Comparison of ENCODE assay signal across 8 mouse cellular contexts in genomic region chr16:28564716-28565217, GRCm38 (mm10).
DNase-seq lines count a peak whose midpoint lies in the region; ATAC-seq lines count a peak whose summit lies in the region.

No protein-coding gene starts in this region.

- no peaks in the 10 kb centered on the region for H3K36me3 ChIP-seq in lung, embryonic 16.5 days (ENCODE audit: control insufficient read depth, insufficient read depth, low read length)
- H3K36me3 ChIP-seq in hindbrain, embryonic 10.5 days: no peaks in the 10 kb centered on the region
- no peaks in the 10 kb centered on the region for H3K36me3 ChIP-seq in midbrain, embryonic 12.5 days

- H3K4me3 ChIP-seq in lung, embryonic 16.5 days (ENCODE audit: low read length): peak overlapping the region; percentile 56
- H3K4me3 ChIP-seq in hindbrain, embryonic 10.5 days: peak overlapping the region; percentile 75
- peak overlapping the region; percentile 69 for H3K4me3 ChIP-seq in midbrain, embryonic 12.5 days

- no peak overlapping the region for H3K9ac ChIP-seq in lung, embryonic 16.5 days (ENCODE audit: low read length)
- peak overlapping the region; percentile 54 for H3K9ac ChIP-seq in midbrain, embryonic 12.5 days (replicated peaks)

- H3K9me3 ChIP-seq in lung, embryonic 16.5 days (ENCODE audit: control insufficient read depth, low read length): no peaks in the 10 kb centered on the region
- H3K9me3 ChIP-seq in hindbrain, embryonic 10.5 days: no peaks in the 10 kb centered on the region
- no peaks in the 10 kb centered on the region for H3K9me3 ChIP-seq in midbrain, embryonic 12.5 days

- peaks cover 23% of the 10 kb centered on the region for H3K27me3 ChIP-seq in lung, embryonic 16.5 days (ENCODE audit: control insufficient read depth, insufficient read depth, low read depth, low read length)
- H3K27me3 ChIP-seq in hindbrain, embryonic 10.5 days (ENCODE audit: insufficient read depth, poor library complexity, severe bottlenecking): peaks cover 28% of the 10 kb centered on the region
- peaks cover 35% of the 10 kb centered on the region for H3K27me3 ChIP-seq in midbrain, embryonic 12.5 days

- peak; percentile 59; the same call in 1 of the 2 replicates for ATAC-seq in lung, embryonic 16.5 days (ENCODE audit: low read depth)
- ATAC-seq in midbrain, embryonic 12.5 days (ENCODE audit: low FRiP score, low read depth): peak; percentile 90

- no peak overlapping the region for H3K27ac ChIP-seq in lung, embryonic 16.5 days (ENCODE audit: low read length)
- peak overlapping the region; percentile 56; the same call in 1 of the 2 replicates for H3K27ac ChIP-seq in hindbrain, embryonic 10.5 days
- no peak overlapping the region for H3K27ac ChIP-seq in midbrain, embryonic 12.5 days (replicated peaks)

- peaks cover 8% of the 10 kb centered on the region for H3K4me1 ChIP-seq in lung, embryonic 16.5 days (replicated peaks; ENCODE audit: control insufficient read depth, insufficient read depth, low read length)
- peaks cover 15% of the 10 kb centered on the region for H3K4me1 ChIP-seq in hindbrain, embryonic 10.5 days (replicated peaks)
- H3K4me1 ChIP-seq in midbrain, embryonic 12.5 days: peaks cover 12% of the 10 kb centered on the region

- peak; percentile 17 for DNase-seq in embryo, embryonic 10 days (ENCODE audit: low spot score)
- DNase-seq in embryo, embryonic 9.5 days (ENCODE audit: extremely low spot score): no peak
- no peak for DNase-seq in lung, adult 18-20 months
- DNase-seq in hindbrain, embryonic 10.5 days (ENCODE audit: low spot score): peak; percentile 13
- no peak for DNase-seq in spleen, postnatal 14 days (ENCODE audit: low spot score in 2 of 2)
- DNase-seq in adrenal gland, postnatal 25 days: no peak

- under 1% methylated on average over 51 of the region's 58 CpGs for WGBS in lung, embryonic 16.5 days
- WGBS in hindbrain, embryonic 10.5 days: under 1% methylated on average over 58 of the region's 58 CpGs
- under 1% methylated on average over 58 of the region's 58 CpGs for WGBS in midbrain, embryonic 12.5 days

- peak overlapping the region; percentile 98 for H3K4me2 ChIP-seq in lung, embryonic 16.5 days (ENCODE audit: low read depth, low read length)
- H3K4me2 ChIP-seq in midbrain, embryonic 12.5 days (replicated peaks): peak overlapping the region; percentile 97

Comparison
In these comparisons a context has a peak if more than half of its experiments do, and no peak if none do; other contexts are left out.
1. DNase-seq: peak in embryo, embryonic 10 days (single experiment) and hindbrain, embryonic 10.5 days (single experiment); none in embryo, embryonic 9.5 days (single experiment), lung, adult 18-20 months (0 of 2), spleen, postnatal 14 days (0 of 2) and adrenal gland, postnatal 25 days (single experiment).
2. Peak in every context shown above with its lines, with median percentiles within 50 percentile points of each other: H3K4me3 ChIP-seq.